Mouse (Mus musculus): Measurements from ENCODE around the gene Bsn. TPM values are rescaled to one million over a fixed set of nuclear protein-coding genes. Genes with fewer than 3 reads are reported as not detected.
"Not testable (repeated sequence)": the region's sequence is repeated elsewhere in the genome, so short reads cannot be mapped to it uniquely, and the experiment has no call there.

The Bsn gene
- total RNA-seq, 2 experiments from 2014 or later = 0.39 to 0.41 TPM

- no peak for DNase-seq (ENCODE audit: low spot score in 2 of 2)
Measured at GRCm38 (mm10) chr9:108153516-108154448, 36.4 kb downstream of the Bsn start.

DNA sequence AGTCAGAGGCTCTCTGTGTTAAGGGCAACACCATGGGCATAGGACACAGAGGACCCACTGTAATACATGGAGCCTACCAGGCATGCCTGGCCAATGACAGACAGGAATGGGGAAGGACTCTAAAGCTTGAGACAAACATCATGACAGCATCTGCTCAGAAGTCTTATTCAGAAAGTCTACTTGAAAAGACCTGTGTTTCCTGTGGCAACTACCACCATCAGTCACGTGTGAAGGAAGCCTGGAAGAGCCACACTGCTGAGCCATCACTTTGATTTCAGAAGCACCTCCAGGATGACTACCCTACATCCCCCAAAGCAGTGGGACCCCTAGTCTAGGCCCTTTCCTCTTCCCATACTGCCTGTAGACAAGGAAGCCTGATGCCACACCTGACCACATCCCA lies 39.7 kb downstream of the Bsn start:
- DNase-seq (ENCODE audit: low spot score in 2 of 2) = no peak

DNA sequence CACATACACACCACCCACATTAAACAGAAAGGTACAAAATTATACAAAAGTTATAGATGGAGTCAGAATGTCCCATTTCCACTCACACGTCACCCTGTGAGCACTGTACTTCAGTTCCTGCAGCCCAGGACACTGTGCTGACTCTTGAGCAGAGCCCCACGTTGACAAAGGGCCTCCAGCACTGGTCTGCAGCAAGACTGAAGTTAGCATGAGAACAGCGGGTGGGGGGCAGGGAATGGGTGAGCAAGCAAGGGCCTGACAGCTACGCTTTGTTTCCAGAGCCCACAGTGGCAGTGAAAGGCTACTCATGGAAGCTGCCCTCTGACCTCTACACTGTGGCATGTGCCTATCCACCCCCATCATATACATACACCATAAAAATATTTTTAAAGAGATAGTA lies 40.4 kb downstream of the Bsn start:
- DNase-seq (ENCODE audit: low spot score in 2 of 2) = no peak

DNA sequence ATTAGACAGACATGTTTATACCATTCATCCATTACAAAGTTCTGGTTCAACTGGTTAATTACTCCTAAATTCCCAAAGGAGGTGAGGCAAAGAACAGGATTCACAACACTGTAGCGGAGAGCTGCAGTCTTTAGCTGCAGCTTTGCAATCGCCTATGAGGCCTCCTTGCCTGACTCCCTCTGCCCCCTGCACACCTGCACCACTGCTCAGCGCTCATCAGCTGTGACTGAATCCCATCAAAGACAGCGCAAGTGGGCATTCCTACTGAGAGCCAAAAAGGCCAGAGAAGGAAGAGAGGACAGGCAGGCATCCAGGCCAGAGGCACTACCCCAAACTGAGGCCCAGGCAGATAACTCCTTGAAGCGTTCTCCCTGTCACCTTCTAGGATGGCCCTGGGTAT lies 42.6 kb downstream of the Bsn start:
- no peak for DNase-seq (ENCODE audit: low spot score in 2 of 2)

DNA sequence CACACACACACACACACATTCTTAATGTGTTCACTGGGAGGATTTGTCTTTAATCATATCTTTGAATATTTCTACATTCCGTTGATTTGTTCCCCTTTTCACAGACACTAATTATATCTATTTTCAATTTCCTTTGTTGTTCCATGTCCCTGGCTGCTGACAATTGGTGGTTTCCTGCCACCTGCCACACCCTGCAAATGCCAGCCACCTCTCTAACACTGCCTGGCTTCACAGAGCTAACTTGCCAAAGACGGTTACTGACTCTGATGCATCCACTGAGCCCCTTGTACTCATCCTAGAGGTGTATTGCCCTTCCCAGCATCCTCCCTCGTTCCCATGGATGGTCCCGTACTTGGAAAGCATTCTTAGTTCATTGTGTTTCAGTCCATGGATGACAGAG lies 43.7 kb downstream of the Bsn start:
- no peak for DNase-seq (ENCODE audit: low spot score in 2 of 2)

GRCm38 (mm10) chr9:108145740-108146139 lies 44.4 kb downstream of the Bsn start:
- DNase-seq (ENCODE audit: low spot score in 2 of 2) = no peak

GRCm38 (mm10) chr9:108144371-108145270 lies 45.6 kb downstream of the Bsn start:
- DNase-seq (ENCODE audit: low spot score in 2 of 2) = no peak

DNA sequence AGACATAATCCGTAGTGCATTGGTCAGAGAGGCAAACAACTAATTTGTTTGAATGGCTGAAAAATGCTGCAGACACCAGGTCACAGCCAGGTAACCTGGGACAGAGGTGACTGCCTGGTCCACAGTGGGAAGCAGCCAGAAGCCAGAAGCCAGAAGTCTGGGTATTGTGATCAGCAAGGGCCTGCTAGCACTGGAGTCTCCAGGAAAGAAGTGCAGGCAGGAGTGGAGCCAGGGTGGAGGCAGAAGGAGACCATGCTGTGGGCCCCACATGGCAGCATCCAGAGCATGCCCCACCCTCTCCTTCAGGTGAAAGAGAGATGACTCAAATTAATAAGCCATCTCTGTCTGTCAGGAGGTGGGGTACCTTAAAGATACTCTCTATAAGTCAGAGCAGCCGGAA lies 46.7 kb downstream of the Bsn start:
- DNase-seq (ENCODE audit: low spot score in 2 of 2) = no peak

GRCm38 (mm10) chr9:108141387-108141786 lies 48.8 kb downstream of the Bsn start:
- no peak for DNase-seq (ENCODE audit: low spot score in 2 of 2)

- no peak for DNase-seq (ENCODE audit: low spot score in 2 of 2)
Measured at GRCm38 (mm10) chr9:108139963-108140695, 50.1 kb downstream of the Bsn start.

DNA sequence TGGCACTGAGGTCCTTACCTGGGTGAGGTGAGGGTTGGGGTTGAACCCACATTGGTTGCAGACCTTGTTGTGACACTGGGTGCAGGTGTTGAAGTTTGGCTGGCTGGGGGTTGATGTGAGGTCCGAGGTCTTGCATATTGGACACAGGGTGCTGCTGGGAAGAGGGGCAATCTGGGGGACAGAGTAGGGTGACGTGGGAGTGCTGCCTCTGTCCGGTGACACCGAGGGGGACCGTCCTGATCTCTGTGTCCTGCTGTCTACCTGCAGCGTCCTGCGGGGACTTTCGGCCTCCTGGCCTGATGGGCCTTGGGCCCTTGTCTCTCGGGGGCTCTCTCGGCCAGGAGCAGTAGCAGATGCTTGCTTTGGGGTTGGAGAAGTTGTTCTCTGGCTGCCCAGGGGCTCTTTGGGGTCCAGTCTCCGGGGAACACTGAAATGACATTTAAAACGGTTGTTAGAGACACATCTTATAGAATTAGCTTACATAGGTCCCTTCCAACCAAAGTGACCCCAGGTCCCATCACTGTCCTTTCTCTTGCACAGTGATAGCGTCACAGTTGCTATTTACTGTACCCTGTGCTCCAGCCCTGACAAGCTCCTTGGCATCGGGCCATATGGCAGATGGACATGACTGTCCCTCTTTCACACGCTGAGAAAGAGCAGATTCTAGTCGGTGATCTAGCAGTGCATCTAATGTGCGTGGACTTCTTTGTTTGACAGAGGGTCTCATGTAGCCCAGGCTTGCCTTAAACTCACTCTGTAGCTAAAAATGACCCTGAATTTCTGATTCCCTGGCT lies 50.8 kb downstream of the Bsn start:
- no peak for DNase-seq (ENCODE audit: low spot score in 2 of 2)

DNA sequence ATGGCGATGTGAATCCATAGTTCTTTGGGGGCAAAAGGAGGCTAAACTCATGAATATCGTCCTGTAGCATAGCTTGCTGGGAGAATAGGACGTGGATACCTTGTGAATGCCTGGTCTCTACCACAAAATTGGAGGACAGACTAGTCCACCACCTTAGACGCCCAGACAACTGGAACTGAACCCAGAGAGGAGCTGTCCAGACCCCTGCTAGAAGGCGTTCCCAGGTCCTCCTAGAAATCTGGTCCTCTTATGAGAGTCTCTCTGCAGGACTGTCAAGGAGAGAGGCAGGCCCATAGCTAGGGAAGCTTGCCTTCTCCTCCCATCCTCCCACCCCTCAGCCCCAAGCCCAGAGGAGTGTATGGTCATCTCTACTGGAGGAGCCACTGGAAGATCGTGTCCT lies 52.1 kb downstream of the Bsn start:
- no peak for DNase-seq (ENCODE audit: low spot score in 2 of 2)

GRCm38 (mm10) chr9:108137523-108137922 lies 52.7 kb downstream of the Bsn start:
- no peak for DNase-seq (ENCODE audit: low spot score in 2 of 2)

- DNase-seq (ENCODE audit: low spot score in 2 of 2) = no peak
Measured at GRCm38 (mm10) chr9:108136930-108137462, 53.2 kb downstream of the Bsn start.

- no peak for DNase-seq (ENCODE audit: low spot score in 2 of 2)
Measured at GRCm38 (mm10) chr9:108136225-108136624, 54.0 kb downstream of the Bsn start.

- DNase-seq (ENCODE audit: low spot score in 2 of 2) = not testable (repeated sequence)
Measured at GRCm38 (mm10) chr9:108135679-108136078, 54.5 kb downstream of the Bsn start.

DNA sequence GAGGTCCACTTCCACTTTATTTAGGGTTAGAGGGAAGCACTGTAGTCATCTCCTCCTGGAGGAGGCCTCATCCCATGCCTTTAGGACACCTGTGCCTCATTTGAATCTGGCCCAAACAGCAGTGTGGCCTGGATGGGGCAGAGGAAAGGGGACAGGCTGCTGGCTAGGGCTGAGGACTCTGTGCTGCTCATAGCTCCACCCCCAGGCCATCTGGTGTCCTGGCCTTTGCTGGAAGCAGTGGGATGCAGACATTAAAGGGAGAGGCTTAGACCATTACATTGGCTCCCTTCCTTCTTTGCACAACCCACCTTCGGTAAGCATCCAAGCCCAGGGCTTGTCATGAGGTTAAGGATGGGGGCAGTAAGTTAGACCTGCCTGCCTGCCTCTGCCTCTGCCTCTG lies 56.7 kb downstream of the Bsn start:
- no peak for DNase-seq (ENCODE audit: low spot score in 2 of 2)

DNA sequence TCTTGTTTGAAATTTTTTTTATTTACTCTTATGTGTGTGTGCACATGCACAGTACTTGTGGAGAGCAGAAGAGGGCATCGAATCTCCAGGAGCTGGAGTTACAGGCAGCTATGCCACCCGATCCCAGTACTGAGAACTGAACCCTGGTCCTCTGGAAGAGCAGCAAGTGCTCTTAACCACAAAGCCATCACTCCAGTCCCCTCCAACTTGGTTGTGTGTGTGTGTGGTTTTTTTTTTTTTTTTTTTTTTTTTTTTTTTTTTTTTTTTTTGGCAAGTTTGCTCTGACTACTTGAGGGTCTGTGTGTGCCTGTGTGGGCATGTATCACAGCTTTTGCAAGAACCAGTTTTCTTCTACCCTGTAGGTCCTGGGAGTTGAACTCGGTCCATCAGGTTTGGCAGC lies 57.8 kb downstream of the Bsn start:
- no peak for DNase-seq (ENCODE audit: low spot score in 2 of 2)

- DNase-seq (ENCODE audit: low spot score in 2 of 2) = no peak
Measured at GRCm38 (mm10) chr9:108131502-108131901, 58.7 kb downstream of the Bsn start.

Measured in gastrocnemius, postnatal 4 days (tissue).